Mouse (Mus musculus) left cerebral cortex, adult 6 months (tissue): ENCODE results near the gene Tagln. TPM values are rescaled to one million over a fixed set of nuclear protein-coding genes. Genes with fewer than 3 reads are reported as not detected.

Experiments used
- long read RNA-seq, 2 experiments: library from polyadenylated mRNA; unstranded; transcript quantifications; one replicate each; pipeline ENCODE4 v2.0.0; 2019 to 2020
- polyA plus RNA-seq: library from polyadenylated mRNA; unstranded; fragments of <200 nt; fragmentation: Nextera tagmentation; gene quantifications from 2 replicates; pipeline ENCODE4 v1.2.3, GENCODE M21; 2021

Tagln gene
- polyA plus RNA-seq: 3.7 and 4.3 TPM in 2 replicates
- long read RNA-seq, experiment 1, transcript Tagln-201 (5 exons, 1,595 nt): major isoform, 7 of 7 reads
- long read RNA-seq, experiment 1, partial matches to known transcripts: 0 of 7 reads
- long read RNA-seq, experiment 1, other reads (novel, unspliced or antisense): 0 of 7 reads
- long read RNA-seq, experiment 2, partial matches to known transcripts: 0 of 3 reads
- long read RNA-seq, experiment 2, other reads (novel, unspliced or antisense): 1 of 3 reads

GRCm38 (mm10) chr9:45935628-45936210, at the start of gene Tagln:
Gene Tagln, minus strand, starts transcription at chr9:45936058.

GRCm38 (mm10) chr9:45955107-45955963, 19.5 kb upstream of the Tagln start, which contains the start of gene Sidt2:
Gene Sidt2, minus strand, starts transcription at chr9:45955258.

DNA sequence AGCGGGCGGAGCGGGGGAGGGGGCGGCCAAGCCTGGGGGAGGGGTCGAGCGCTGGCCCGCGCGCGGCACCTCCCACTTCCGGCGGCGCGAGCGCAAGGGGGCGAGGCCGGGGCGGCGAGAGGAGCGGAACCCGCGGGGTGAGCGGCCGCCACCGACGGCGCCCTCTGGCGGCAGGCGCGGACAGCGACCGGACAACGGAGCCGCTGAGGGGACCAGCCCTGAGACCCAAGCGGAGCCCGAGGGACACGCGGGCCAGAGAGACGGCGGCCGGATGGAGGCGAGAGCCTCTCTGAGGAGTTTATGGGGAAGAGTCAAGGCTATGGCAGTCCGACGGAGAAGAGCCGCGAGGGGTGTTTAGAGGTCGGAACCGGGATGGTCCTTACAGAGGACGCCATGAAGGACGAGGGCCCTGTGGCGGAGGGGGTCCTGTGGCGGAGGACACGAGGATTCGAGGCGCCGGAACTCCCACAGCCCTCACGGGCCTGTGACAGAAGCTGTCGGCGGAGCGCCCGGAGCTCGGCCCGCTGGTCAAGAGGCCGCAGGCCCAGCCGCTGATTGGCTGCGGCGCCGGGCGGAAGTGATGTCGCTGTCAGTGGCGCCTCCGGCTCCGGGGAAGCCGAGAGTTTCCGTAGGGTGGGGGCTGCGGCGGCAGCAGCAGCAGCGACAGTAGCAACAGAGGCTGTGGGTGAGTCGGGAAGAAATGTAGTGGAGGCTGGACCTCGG, 29.3 kb downstream of the Tagln start, which contains the start of the genes Pcsk7 and Rnf214:
Gene Pcsk7 (plus strand): TSS at position 143 of the 723 bp plus-strand sequence.
Gene Rnf214 (minus strand): TSS at position 557 of the 723 bp plus-strand sequence.

Other genes with a start within 250 kb of the Tagln start
- gene Cep164, start 107.4 kb downstream of the Tagln start, polyA plus RNA-seq: 1.5 and 1.9 TPM in 2 replicates
- 29.3 and 30.1 TPM in 2 replicates for gene Bace1, start 97.5 kb downstream of the Tagln start, polyA plus RNA-seq
- gene Pcsk7, start 29.6 kb downstream of the Tagln start, polyA plus RNA-seq: 6.9 and 7.1 TPM in 2 replicates
- gene Rnf214, start 29.1 kb downstream of the Tagln start, polyA plus RNA-seq: 27.7 and 44.1 TPM in 2 replicates
- 10.9 and 44.3 TPM in 2 replicates for gene Sidt2, start 19.2 kb upstream of the Tagln start, polyA plus RNA-seq
- gene Pafah1b2, start 76.6 kb upstream of the Tagln start, polyA plus RNA-seq: 131 and 177 TPM in 2 replicates
- gene Sik3, start 76.8 kb upstream of the Tagln start, polyA plus RNA-seq: 12.3 and 14.0 TPM in 2 replicates